Mouse (Mus musculus): Measurements from ENCODE around the gene Vwa3b.
A peak's percentile ranks its signal among the peaks of the same experiment; 100 is the strongest.

The Vwa3b gene

DNA sequence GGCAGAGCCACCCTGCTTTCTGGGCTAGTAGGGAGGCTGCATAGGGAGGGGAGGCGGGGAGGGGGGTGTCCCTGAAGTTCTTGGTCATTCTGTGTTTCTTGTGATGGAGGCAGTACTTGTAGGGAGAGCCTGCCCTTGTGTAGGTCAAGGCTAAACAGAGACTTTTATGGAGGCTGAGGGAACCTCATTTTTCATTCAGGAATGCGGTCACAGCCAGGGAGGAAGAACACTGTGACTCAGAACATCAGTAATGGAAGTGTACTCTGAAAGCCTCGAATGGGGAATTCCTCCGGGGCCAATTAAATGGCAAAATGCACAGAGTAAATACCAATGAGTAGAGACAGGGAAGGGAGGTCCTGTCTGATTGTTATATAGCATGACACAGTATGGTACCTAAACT, 37.4 kb downstream of the Vwa3b start:
- no peak for DNase-seq (ENCODE audit: low read depth)

DNA sequence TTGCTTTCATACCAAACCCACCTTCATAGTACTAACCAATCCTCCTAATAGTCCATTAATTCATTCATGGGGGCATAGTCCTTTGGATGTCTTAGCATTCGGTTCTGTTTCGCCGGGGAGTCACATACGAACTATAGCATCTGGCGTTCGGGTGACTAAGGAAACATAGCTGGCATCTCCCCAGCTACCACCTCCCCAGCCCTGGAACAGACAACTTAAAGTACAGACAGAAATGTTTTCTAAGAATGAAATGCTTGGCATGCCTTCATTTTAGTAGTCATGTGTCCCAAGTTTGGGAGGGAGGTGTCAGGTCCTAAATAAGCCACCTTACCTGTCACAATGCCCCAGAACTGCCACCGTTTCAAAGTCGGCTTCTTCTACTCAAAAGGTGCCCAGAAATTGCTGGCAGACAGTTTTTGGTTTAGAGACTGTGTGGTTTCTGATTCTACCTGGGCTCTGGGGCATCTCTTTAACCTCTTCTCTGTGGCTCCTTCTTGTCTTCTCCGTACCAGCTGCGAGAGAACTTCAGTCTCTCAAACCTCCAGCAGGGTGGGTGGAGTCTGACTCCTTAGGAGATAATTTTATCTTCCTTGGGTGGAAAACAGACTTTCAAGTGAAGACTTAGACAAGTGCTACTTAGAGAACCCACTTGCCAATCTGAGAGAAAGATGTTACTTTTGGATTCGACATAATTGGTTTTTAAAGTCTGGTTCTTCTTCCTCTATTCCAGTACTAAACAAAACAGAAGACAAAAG, 39.4 kb downstream of the Vwa3b start:
- peak; percentile 1 for DNase-seq (ENCODE audit: low read depth)

DNA sequence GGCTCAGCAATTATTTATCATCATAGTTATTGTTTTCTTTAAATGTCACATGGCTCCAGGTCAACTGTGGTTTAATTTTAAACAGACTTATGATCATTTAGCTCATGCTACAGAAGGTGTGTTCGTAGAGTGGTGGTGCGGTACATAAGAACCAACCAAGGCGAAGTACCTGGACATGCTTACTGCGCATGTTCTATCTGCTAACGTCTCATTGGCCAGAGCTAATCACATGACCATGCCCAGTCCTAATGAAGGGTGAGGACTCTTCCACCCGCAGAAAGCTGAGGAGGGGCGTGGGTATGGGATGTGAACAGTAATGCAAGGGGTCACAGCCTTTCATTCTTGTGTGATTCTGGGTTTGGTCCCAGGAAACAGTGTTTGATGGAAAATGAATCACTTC, 49.4 kb downstream of the Vwa3b start:
- no peak for DNase-seq (ENCODE audit: low read depth)

DNA sequence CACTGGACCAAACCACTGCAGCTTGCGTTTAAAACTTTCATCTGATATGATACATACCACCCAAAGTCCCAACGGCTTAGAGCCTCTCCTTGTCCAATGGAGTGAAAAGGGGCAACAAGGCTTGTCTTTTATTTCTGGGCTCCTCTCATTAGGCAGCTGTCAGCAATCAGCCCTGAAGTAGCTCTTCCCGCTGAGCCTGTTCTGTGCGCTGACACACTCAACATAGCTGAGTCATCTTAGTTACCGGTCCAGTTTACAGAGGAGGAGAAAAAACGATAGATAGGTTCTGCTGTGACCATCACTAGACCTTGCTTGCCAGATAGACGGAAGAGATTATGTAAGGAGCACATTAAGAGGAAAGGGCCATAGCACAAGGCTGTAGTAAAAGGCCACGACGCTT, 50.9 kb downstream of the Vwa3b start:
- no peak for DNase-seq (ENCODE audit: low read depth)

DNA sequence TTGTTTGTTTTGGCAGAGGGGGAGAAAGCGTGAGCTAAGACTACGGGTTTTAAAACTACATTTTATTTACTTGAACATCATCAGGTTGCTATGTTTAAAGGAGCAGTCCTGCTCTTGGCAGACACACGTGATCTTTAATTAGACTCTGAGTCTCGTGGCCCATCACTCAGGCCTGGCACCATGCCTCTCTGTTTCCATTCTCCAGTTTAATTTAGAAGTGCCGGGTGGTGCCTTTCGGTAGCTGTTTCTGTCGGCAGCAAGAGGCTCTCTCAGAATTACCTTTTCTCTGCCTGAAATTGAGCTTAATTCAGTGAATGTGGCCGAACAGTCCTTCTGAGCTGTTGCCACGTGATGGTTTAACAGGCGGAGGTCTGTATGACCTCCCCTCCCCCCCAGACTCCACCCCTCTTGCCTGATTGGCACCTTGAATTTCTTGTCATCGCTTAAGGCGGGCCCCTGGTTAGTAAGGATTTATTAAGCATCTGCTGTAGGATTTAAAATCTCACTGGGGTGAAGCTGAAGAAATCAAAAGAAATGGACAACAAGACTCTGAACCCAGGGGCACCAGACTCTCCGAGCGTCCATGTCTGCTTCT, 51.7 kb downstream of the Vwa3b start:
- no peak for DNase-seq (ENCODE audit: low read depth)

DNA sequence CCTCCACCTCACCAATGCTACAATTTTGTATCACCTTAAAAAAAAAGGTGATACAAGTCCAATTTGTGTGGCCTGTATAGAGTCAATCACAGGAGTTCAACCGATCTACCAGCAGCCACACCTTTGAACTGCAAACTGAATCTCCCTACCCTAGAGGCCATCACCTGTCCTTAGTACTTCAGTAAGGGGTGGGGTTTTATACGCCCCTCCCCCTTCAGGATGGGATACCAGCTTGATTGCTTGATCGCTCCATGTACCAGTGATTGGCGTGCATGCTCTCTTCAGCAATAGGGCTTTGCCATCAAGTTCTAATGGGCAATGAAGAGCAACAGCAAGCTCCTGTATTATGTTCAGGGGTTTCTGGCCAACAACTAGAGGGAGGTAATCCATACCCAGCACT, 54.0 kb downstream of the Vwa3b start:
- DNase-seq (ENCODE audit: low read depth): no peak

DNA sequence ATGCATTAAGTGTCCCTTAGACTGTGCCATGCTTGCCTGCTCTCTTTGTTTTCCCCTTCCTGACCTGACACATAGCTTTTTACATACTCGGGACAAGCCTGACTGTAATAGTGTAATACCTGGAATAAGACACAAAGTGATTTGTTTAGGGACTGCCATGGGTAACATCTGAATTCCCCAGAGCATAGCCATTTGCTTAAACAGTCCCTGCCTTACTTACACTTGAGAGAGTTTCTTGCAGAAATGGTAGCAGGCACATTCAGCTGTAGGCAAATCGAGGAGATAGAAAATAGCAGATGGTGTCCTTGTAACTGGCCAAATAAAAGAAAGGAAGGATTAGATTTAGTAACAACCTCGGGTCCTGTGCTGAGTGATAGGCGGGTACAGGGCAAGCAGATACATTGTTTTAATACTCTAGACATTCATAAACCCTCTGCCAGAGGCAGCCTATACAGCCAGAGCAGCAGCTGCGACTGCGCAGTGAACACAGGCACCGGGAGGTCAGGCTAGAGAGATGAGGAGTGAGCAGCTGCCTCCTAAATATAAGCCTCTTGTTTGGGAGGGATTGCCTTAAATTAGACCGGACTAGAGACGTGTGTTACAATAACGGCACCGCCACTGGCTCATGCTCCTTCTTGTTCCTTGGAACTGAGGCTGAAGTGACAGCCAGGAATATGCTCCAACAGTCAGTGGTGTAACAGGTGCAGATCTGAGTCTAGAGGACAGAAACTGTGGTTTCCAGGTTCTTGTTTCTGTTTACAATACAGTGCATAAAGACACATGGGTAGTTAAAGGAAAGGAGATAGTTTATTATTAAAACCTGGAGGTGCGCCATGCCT, 55.2 kb downstream of the Vwa3b start:
- no peak for DNase-seq (ENCODE audit: low read depth)

DNA sequence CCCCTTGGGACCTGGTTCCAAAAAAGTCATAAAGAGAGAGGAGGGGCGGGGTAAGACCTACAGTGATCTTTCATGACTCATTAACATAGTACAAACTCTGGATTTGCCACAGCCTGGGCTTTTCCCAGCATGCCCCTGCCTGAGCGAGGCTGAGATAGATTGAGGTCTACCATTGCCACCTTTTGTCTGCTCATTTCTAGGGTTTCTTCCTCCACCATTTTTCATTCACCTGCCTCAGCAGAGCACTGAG, 55.7 kb downstream of the Vwa3b start:
- no peak for DNase-seq (ENCODE audit: low read depth)

DNA sequence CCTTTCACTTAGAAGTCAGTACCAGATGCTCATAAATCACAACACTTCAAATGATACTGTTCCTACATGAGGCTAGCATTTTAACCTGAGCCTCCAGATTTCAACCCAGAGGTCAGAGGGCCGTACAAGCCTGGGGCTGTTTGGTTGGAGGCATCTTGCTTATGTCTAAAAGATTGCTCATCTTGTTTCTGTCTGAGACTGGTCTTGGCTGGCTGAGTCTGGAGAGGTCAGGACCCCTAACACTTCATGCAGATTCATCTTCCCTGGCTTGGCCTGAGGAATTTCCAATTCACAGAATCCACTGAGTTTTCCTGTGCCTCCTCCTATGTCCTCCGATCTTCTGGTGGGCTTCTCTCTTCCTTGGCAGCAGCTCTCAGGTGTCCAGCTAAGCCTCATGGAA, 57.7 kb downstream of the Vwa3b start:
- DNase-seq (ENCODE audit: low read depth): no peak

DNA sequence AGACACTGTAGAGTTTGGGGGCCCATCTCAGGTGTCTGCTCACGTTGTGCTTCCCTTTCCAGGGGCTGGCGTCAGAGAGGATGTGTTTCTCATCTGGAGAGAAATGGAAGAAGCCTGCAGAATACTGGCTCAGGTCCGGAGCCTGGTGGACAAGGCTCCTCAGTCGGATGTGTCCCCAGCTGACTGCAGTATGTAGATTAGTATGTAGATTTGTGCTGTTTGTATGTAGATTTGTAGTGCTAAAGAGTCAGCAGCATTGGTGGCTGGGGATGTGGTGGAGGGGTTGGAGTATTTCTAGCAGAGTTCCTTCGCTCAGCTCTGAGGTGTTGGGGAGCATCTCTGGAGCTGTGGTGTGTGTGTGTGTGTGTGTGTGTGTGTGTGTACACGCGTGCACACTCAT, 58.8 kb downstream of the Vwa3b start:
- DNase-seq (ENCODE audit: low read depth): no peak

DNA sequence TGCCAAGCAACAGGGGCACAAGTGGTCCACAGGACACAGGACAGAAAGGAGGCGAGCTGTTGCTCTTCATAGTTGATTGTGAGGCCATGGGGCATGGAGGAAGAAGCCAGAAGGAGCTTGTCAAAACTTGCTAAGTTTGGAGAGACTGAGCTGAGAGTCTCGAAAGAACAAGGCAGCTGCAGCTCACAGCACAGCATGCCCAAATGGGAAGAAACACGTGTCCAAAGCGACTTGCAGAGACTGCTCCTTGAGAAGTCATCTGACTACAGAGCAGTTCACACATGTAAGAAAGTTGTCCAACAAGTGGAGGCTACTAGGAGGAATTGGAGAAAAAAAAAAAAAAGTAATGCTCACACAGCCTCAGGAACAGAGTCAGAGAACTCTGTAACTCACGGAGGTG, 62.8 kb downstream of the Vwa3b start:
- DNase-seq (ENCODE audit: low read depth): no peak

DNA sequence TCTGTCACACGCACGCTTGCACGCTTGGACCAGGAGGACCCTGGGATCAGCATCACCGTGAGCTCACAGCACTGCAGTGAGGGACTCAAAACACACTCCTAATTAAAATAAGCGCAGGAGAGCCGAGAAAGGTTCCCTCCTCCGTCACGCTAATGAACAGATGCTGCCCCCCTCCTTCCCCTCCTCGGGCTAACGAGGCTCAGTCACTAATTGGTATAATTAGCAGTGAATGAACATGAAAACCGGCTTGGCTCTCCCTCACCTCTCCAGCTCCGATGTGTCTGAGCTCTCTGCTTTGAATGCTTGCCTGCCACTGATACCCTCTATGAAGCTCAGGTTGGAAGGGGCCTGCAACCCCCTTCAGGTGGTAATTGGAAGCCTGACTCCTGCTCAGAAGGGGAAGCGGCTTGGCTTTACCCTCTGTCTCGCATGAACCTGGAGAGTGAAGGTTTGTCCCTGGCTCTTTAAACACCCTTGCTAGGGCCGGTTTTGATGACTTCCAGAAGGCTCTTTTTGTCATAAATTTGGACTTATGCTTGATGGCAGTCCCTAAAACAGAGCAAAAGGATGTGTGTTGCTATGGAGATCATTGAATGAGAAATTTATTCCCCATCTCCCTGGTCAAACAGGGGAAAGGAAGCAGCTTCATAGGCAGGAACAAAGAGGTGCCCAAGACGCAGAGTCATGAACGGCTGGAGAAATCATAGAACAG, 71.1 kb downstream of the Vwa3b start:
- no peak for DNase-seq (ENCODE audit: low read depth)

DNA sequence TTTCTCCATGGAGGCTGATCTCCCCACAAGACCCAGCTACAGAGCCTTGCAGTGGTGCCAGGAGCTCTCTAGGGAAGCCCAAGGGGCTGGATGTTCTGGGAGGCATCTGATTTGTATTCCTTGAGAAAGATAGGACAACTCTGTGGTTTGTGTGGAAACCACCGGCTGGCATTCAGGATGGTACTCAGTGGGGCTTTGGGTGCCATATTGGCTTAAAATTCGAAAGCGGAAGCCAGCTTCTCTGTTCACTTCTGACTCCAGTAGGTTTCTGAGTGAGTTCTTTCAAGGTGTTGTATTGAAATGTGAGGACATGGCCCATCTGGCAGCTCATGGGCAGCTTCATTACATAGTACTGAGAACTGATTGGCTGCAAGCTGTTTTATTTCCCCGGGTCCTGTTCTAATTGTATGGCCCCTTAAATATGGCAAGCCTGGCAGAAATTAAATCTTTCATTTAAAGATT, 71.7 kb downstream of the Vwa3b start:
- DNase-seq (ENCODE audit: low read depth): no peak

DNA sequence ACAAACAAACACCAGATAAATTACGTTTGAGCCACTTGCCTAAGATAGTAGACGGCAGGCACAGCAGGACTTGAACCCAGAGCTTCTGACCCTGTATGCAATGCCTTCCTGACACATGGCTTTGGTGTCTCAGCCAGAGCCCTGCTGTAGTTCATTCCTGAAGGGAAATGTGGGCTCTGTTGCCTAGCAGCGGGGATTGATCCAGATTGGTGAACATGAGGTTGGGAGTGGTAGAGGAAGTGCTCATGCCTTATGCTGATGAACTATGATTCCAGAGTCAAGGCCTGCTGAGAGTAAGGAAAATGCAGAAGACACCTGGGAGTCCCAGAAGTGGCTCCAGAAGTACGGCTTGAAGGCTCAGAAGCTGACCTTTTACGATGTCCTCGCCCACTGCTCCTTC, 74.0 kb downstream of the Vwa3b start:
- DNase-seq (ENCODE audit: low read depth): no peak

DNA sequence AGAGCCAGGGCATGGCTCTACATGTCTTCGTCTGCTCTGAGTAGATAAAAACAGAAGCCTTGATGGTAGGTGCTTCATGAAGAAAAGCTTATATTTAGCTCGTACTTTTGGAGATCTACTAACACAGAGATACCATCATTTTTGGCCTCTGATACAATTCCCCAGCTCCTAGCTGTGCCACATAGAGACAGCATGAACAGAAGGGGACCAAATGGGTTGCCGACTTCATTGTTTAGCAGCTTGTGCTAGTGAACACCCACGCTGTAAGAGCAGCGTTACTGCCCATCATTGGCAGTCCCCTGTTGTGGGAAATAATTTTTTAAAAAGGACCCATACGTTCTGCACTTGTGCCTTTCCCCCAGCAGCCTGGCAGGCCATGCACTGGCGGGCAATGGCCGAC, 74.6 kb downstream of the Vwa3b start:
- DNase-seq (ENCODE audit: low read depth): no peak

DNA sequence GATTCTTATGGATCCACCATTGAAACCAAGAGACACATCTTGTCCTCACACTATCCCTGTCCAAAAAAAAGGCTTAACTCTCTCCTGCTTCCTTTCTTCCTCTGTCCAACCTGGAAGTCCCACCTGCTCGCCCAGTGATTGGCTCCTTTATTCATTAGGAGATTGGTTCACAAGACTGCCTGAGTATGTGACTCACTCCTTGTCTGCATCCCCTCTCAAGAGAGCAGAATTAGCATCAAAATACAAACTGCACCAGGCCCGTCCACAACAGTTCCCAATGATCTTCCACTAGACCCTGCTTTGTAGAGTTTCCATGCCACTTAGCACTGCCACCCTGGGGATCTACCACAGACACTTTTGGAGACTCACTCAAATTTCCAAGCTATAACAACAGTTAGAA, 75.3 kb downstream of the Vwa3b start:
- no peak for DNase-seq (ENCODE audit: low read depth)

DNA sequence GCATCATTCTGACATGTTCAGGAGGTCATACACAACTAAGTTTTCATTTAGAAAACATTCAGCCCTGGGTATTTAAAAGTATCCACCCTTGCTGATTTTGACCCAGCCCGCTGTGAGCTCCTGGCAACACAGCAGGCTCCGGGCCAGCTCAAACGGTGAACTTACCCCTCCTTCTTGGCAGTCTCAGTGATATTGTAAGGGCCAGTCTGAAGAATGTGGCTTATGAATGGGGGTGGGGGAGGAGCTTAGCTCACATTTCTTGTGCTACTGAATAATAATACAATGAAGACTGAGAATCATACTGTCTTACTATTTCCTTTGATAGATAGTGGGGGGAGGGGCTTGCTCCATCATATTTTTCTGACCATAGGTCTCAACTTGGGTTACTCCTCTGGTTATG, 78.8 kb downstream of the Vwa3b start:
- no peak for DNase-seq (ENCODE audit: low read depth)

DNA sequence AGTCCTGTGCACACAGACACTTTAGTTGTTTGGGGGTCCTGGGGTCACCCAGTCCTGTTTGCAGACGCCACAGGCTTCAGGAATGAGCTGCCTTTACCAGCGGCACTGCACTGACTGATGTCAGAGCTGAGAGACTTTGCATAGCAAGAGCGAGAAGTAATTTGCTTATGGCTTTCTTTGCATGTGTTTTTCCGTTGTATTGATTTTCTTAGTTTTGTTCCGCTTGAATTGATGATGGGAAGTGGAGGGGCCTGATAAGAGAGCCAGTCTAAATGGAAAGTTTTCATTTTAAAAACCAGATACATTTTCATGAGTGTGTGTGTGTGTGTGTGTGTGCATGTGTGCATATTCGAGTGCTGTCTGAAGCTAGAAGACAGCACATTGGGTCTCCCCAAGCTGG, 87.4 kb downstream of the Vwa3b start:
- DNase-seq (ENCODE audit: low read depth): no peak

DNA sequence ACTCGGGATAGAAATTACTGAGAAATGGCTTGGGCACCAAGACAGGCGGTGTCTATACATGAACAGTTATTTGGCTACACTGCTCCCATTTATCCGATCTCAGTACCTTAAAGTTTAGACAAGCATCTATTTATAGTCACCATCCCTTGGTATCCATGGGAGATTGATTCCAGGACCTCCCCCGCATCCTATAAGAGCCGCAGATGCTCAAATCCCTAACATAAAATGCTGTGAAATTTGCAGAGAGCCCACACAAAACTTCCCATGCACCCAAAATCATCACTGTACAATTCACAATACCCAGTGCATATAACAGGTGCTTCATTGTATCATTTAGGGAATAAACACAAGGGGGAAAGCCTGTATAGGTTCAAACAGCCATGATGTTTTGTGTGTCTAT, 89.5 kb downstream of the Vwa3b start:
- no peak for DNase-seq (ENCODE audit: low read depth)

DNA sequence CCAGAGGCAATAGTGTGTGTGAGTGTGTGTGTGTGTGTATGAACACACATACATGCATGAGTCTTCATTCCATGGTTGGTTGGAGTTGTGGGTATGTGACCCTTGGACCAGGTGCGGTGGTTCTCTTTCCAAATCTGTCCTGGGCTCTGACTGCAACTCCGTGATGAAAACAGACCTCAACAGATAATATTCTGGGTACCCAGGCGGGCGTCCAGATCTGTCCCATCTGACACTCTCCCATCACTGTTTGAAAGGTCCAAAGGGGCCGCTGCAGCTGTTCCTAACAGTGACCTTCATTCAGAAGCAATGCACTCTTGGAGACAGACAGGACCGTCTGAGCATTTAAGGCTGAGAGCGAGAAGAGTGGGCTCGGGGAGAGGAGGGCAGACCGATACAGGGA, 90.2 kb downstream of the Vwa3b start:
- no peak for DNase-seq (ENCODE audit: low read depth)

DNA sequence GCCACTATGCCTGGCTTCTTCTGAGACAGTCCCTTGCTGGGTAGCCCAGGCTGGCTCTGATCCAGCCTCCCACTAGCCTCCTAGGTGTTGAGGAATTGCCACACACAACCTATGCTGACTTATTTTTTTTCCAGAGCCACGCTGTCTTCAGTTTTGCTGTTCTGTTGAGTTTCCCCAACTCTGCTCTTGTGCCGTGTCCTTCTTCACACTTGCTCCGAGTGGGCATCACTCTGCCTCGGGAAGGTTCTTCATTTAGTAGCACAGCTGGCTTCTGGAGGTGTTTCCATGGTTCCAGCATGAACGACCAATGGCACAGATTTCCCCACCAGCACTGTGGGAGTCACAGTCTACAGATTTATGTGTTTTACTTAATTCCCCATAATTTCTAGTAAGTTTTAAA, 91.6 kb downstream of the Vwa3b start:
- no peak for DNase-seq (ENCODE audit: low read depth)

DNA sequence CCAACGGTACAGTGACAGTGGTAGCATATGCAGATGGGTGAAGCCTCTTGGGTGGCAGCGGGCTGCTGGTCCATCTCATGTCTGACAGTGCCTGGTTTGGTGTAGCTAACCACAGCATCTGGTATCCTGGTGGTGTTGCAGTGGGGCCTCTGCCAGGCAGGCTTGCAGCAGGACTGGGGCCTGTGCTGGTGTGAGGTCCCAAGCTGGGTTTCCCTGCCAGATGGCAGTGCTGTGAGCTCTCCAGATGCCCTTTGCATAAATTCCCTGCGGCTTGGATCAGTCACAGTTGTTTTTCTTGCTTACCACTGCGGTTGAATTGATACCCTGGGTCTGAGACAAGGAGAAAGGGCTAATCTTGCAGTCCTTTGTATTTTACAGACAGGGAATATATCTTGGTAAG, 95.9 kb downstream of the Vwa3b start:
- DNase-seq (ENCODE audit: low read depth): no peak

DNA sequence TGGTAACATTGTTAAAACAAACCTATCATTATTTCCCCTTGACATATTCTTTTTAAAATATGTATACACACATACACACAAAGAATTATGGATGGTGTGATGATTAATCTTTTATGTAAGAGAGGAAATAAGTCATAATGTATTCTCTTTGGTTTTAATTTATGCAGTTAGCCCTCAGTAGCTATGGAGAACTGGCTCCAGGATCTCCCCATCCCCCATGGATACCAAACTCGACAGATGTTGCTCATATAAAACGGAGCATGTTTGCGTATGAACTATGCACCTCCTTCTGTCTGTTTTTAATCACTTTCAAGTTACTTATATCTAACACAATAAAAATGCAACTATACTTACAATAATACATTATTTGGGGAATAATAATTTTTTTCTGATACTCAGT, 96.4 kb downstream of the Vwa3b start:
- no peak for DNase-seq (ENCODE audit: low read depth)
